Mouse (Mus musculus): ENCODE data around the gene Wnk1.
"Not testable (repeated sequence)": the region's sequence is repeated elsewhere in the genome, so short reads cannot be mapped to it uniquely, and the experiment has no call there.

Wnk1 gene

GRCm38 (mm10) chr6:120038366-120039255 lies at the start of gene Wnk1:
Wnk1 (minus strand) TSS chr6:120038672.
- peak; percentile 74 for DNase-seq (ENCODE audit: extremely low read depth, low read depth, low spot score)

- DNase-seq (ENCODE audit: extremely low read depth, low read depth, low spot score), result not testable (repeated sequence)
Observed at GRCm38 (mm10) chr6:120087041-120087440, 48.6 kb upstream of the Wnk1 start.

GRCm38 (mm10) chr6:120085832-120086231 lies 47.4 kb upstream of the Wnk1 start:
- DNase-seq (ENCODE audit: extremely low read depth, low read depth, low spot score), result no peak

- DNase-seq (ENCODE audit: extremely low read depth, low read depth, low spot score), result no peak
Observed at GRCm38 (mm10) chr6:120084983-120085382, 46.5 kb upstream of the Wnk1 start.

- no peak for DNase-seq (ENCODE audit: extremely low read depth, low read depth, low spot score)
Observed at GRCm38 (mm10) chr6:120083442-120083841, 45.0 kb upstream of the Wnk1 start.

- DNase-seq (ENCODE audit: extremely low read depth, low read depth, low spot score), result no peak
Observed at GRCm38 (mm10) chr6:120082951-120083411, 44.5 kb upstream of the Wnk1 start.

- no peak for DNase-seq (ENCODE audit: extremely low read depth, low read depth, low spot score)
Observed at GRCm38 (mm10) chr6:120082251-120082950, 43.9 kb upstream of the Wnk1 start.

- no peak for DNase-seq (ENCODE audit: extremely low read depth, low read depth, low spot score)
Observed at GRCm38 (mm10) chr6:120081516-120081915, 43.0 kb upstream of the Wnk1 start.

GRCm38 (mm10) chr6:120079547-120079946 lies 41.1 kb upstream of the Wnk1 start:
- DNase-seq (ENCODE audit: extremely low read depth, low read depth, low spot score), result no peak

- no peak for DNase-seq (ENCODE audit: extremely low read depth, low read depth, low spot score)
Observed at GRCm38 (mm10) chr6:120076619-120077450, 38.4 kb upstream of the Wnk1 start.

GRCm38 (mm10) chr6:120072630-120073029 lies 34.2 kb upstream of the Wnk1 start:
- peak; percentile 46 for DNase-seq (ENCODE audit: extremely low read depth, low read depth, low spot score)

- no peak for DNase-seq (ENCODE audit: extremely low read depth, low read depth, low spot score)
Observed at GRCm38 (mm10) chr6:120069546-120069945, 31.1 kb upstream of the Wnk1 start.

- no peak for DNase-seq (ENCODE audit: extremely low read depth, low read depth, low spot score)
Observed at GRCm38 (mm10) chr6:120065552-120066177, 27.2 kb upstream of the Wnk1 start.

GRCm38 (mm10) chr6:120064627-120065026 lies 26.2 kb upstream of the Wnk1 start:
- DNase-seq (ENCODE audit: extremely low read depth, low read depth, low spot score), result no peak

- no peak for DNase-seq (ENCODE audit: extremely low read depth, low read depth, low spot score)
Observed at GRCm38 (mm10) chr6:120062934-120063333, 24.5 kb upstream of the Wnk1 start.

- DNase-seq (ENCODE audit: extremely low read depth, low read depth, low spot score), result no peak
Observed at GRCm38 (mm10) chr6:120055666-120056540, 17.4 kb upstream of the Wnk1 start.

- no peak for DNase-seq (ENCODE audit: extremely low read depth, low read depth, low spot score)
Observed at GRCm38 (mm10) chr6:120054412-120054811, 15.9 kb upstream of the Wnk1 start.

- DNase-seq (ENCODE audit: extremely low read depth, low read depth, low spot score), result no peak
Observed at GRCm38 (mm10) chr6:120047705-120048292, 9.3 kb upstream of the Wnk1 start.

GRCm38 (mm10) chr6:120045406-120045805 lies 6.9 kb upstream of the Wnk1 start:
- DNase-seq (ENCODE audit: extremely low read depth, low read depth, low spot score), result no peak

Data from fat pad, adult 2 months (tissue).